Comparison of ENCODE assay signal across 24 mouse cellular contexts in genomic region chr13:20098594-20098965, GRCm38 (mm10). TPM values are rescaled to one million over a fixed set of nuclear protein-coding genes. Genes with fewer than 3 reads are reported as not detected.
DNase-seq lines count a peak whose midpoint lies in the region; ATAC-seq and TF ChIP-seq lines count a peak whose summit lies in the region.
"Had no signal": no experiment of that assay in that cellular context is flagged by ENCODE, and none has a peak within 500 bp of the region (broad histone marks: within the 10 kb centered on the region; RNA-seq: fewer than 3 reads in every experiment).

No protein-coding gene starts in this region.

- no peaks in the 10 kb centered on the region for H3K36me3 ChIP-seq in forebrain, embryonic 16.5 days (ENCODE audit: control insufficient read depth, insufficient read depth)
- H3K36me3 ChIP-seq in forebrain, embryonic 11.5 days (ENCODE audit: control insufficient read depth, insufficient read depth, low read length) = no peaks in the 10 kb centered on the region
- no peaks in the 10 kb centered on the region for H3K36me3 ChIP-seq in lung, embryonic 14.5 days (ENCODE audit: insufficient read depth)
- H3K36me3 ChIP-seq in splenic B cell, adult 2 months (ENCODE audit: control insufficient read depth, insufficient read depth, low read length, poor library complexity, severe bottlenecking) = no peaks in the 10 kb centered on the region
- H3K36me3 ChIP-seq: embryonic facial prominence, embryonic 13.5 days; G1E; heart, embryonic 12.5 days; hindbrain, embryonic 13.5 days; limb, embryonic 13.5 days; neural tube, embryonic 15.5 days had no signal

- peaks cover 6% of the 10 kb centered on the region; the same call in 1 of the 2 replicates for H3K4me1 ChIP-seq in forebrain, embryonic 16.5 days (replicated peaks; ENCODE audit: control insufficient read depth, insufficient read depth, low read length)
- H3K4me1 ChIP-seq in forebrain, embryonic 11.5 days (replicated peaks; ENCODE audit: control insufficient read depth, insufficient read depth, low read length) = no peaks in the 10 kb centered on the region
- peaks cover 34% of the 10 kb centered on the region for H3K4me1 ChIP-seq in lung, embryonic 14.5 days (ENCODE audit: insufficient read depth)
- H3K4me1 ChIP-seq: neural tube, embryonic 15.5 days had no signal

- peaks cover 15% of the 10 kb centered on the region for H3K27me3 ChIP-seq in forebrain, embryonic 16.5 days (replicated peaks; ENCODE audit: control insufficient read depth, insufficient read depth, low read length)
- H3K27me3 ChIP-seq in forebrain, embryonic 11.5 days (ENCODE audit: control insufficient read depth, insufficient read depth, low read length) = no peaks in the 10 kb centered on the region
- H3K27me3 ChIP-seq in lung, embryonic 14.5 days (ENCODE audit: insufficient read depth, low read length) = no peaks in the 10 kb centered on the region
- no peaks in the 10 kb centered on the region for H3K27me3 ChIP-seq in splenic B cell, adult 2 months (ENCODE audit: control insufficient read depth, insufficient read depth, low read length, poor library complexity, severe bottlenecking)
- H3K27me3 ChIP-seq: embryonic facial prominence, embryonic 13.5 days; heart, embryonic 12.5 days; hindbrain, embryonic 13.5 days; neural tube, embryonic 15.5 days; Patski had no signal

- TF ChIP-seq POLR2A in brain, embryonic 14.5 days (IDR thresholded peaks at IDR 0.05; ENCODE audit: borderline replicate concordance, extremely low read depth, insufficient read depth, insufficient read length, poor library complexity, severe bottlenecking) = no peak

- H3K9me3 ChIP-seq in forebrain, embryonic 16.5 days (ENCODE audit: control insufficient read depth, low read length) = no peaks in the 10 kb centered on the region
- no peaks in the 10 kb centered on the region for H3K9me3 ChIP-seq in forebrain, embryonic 11.5 days (ENCODE audit: control insufficient read depth, low read length)
- no peaks in the 10 kb centered on the region for H3K9me3 ChIP-seq in lung, embryonic 14.5 days (ENCODE audit: low read depth, low read length)
- H3K9me3 ChIP-seq: embryonic facial prominence, embryonic 13.5 days; G1E; heart, embryonic 12.5 days; hindbrain, embryonic 13.5 days; limb, embryonic 13.5 days; neural tube, embryonic 15.5 days had no signal

- peak; percentile 58 for ATAC-seq in forebrain, embryonic 16.5 days
- no peak for ATAC-seq in forebrain, embryonic 11.5 days (replicated peaks; ENCODE audit: low FRiP score)
- ATAC-seq in lung, embryonic 14.5 days (ENCODE audit: insufficient read depth) = no peak
- ATAC-seq: Patski had no signal

- no peak for DNase-seq in forebrain, embryonic 11.5 days (ENCODE audit: low spot score)
- DNase-seq in lung, embryonic 14.5 days = no peak
- DNase-seq in lung, postnatal 36 days = no peak
- DNase-seq in brain, embryonic 14.5 days (ENCODE audit: low read depth) = peak; percentile 64
- peak; percentile 13 for DNase-seq in splenic B cell, adult 2 months (ENCODE audit: low read depth, low spot score)
- DNase-seq in kidney, adult 11 months = no peak
- DNase-seq: adrenal gland, adult 2 months; cerebellum, adult 2 months; cerebellum, postnatal 25 days; heart, postnatal 36 days; kidney, adult 18-20 months; kidney, postnatal 4 days; layer of hippocampus, adult 9-11 months had no signal

- WGBS in forebrain, embryonic 16.5 days = 45% methylated on average over 3 of the region's 3 CpGs
- 80% methylated on average over 3 of the region's 3 CpGs for WGBS in forebrain, embryonic 11.5 days
- 57% methylated on average over 3 of the region's 3 CpGs for WGBS in lung, embryonic 14.5 days

- no peak overlapping the region for H3K9ac ChIP-seq in forebrain, embryonic 16.5 days (replicated peaks; ENCODE audit: low read depth, low read length)
- H3K9ac ChIP-seq in forebrain, embryonic 11.5 days (ENCODE audit: low read length) = no peak overlapping the region
- H3K9ac ChIP-seq in lung, embryonic 14.5 days = no peak overlapping the region
- H3K9ac ChIP-seq: embryonic facial prominence, embryonic 13.5 days; heart, embryonic 12.5 days; hindbrain, embryonic 13.5 days; limb, embryonic 13.5 days; liver, embryonic 14.5 days; neural tube, embryonic 15.5 days had no signal

- TF ChIP-seq CTCF in lung, embryonic 14.5 days (IDR thresholded peaks at IDR 0.05; ENCODE audit: low read depth) = no peak
- TF ChIP-seq CTCF in brain, embryonic 14.5 days (IDR thresholded peaks at IDR 0.05; ENCODE audit: borderline replicate concordance, extremely low read depth, insufficient read depth, insufficient read length) = no peak

- H3K27ac ChIP-seq in forebrain, embryonic 16.5 days (ENCODE audit: low read length) = no peak overlapping the region
- H3K27ac ChIP-seq in forebrain, embryonic 11.5 days (ENCODE audit: low read depth, low read length) = no peak overlapping the region
- peak overlapping the region; percentile 70 for H3K27ac ChIP-seq in lung, embryonic 14.5 days (ENCODE audit: low read depth)
- H3K27ac ChIP-seq: embryonic facial prominence, embryonic 13.5 days; hindbrain, embryonic 13.5 days; limb, embryonic 13.5 days; liver, embryonic 14.5 days; neural tube, embryonic 15.5 days had no signal

- no peak overlapping the region for H3K4me2 ChIP-seq in forebrain, embryonic 16.5 days (ENCODE audit: low read length)
- H3K4me2 ChIP-seq in forebrain, embryonic 11.5 days (ENCODE audit: low read depth, low read length, severe bottlenecking) = no peak overlapping the region
- H3K4me2 ChIP-seq in lung, embryonic 14.5 days = no peak overlapping the region
- H3K4me2 ChIP-seq: embryonic facial prominence, embryonic 13.5 days; heart, embryonic 12.5 days; hindbrain, embryonic 13.5 days; limb, embryonic 13.5 days; midbrain, embryonic 11.5 days; neural tube, embryonic 15.5 days had no signal

- H3K4me3 ChIP-seq in forebrain, embryonic 16.5 days (replicated peaks; ENCODE audit: low read length) = no peak overlapping the region
- no peak overlapping the region for H3K4me3 ChIP-seq in forebrain, embryonic 11.5 days (ENCODE audit: low read depth, low read length)
- H3K4me3 ChIP-seq in lung, embryonic 14.5 days (ENCODE audit: low read depth, low read length) = no peak overlapping the region
- H3K4me3 ChIP-seq: embryonic facial prominence, embryonic 13.5 days; erythroblast, embryonic 14.5 days; heart, embryonic 12.5 days; hindbrain, embryonic 13.5 days; limb, embryonic 13.5 days; neural tube, embryonic 15.5 days had no signal

RNA-seq across cellular contexts. Expression of gene Elmo1, which starts 8.2 kb away (rescaled TPM):
- polyA plus RNA-seq in forebrain, embryonic 16.5 days (2015; fragmentation: Nextera tagmentation; extraction: Ambion mirVana) = 37.6 and 42.4 TPM in 2 replicates
- 12.3 and 12.8 TPM in 2 replicates for polyA plus RNA-seq in forebrain, embryonic 11.5 days (2014; fragmentation: Nextera tagmentation; extraction: Ambion mirVana)
- polyA plus RNA-seq in lung, embryonic 14.5 days (2014; fragmentation: Nextera tagmentation; extraction: Ambion mirVana) = 37.8 and 38.5 TPM in 2 replicates
- 38.6 and 46.9 TPM in 2 replicates for polyA plus RNA-seq in brain, embryonic 14.5 days (2012; rRNA removed)
- polyA plus RNA-seq: G1E had no signal

Comparison
In these comparisons a context has a peak if more than half of its experiments do, and no peak if none do; other contexts are left out.
1. DNase-seq: peak in brain, embryonic 14.5 days (single experiment) and splenic B cell, adult 2 months (single experiment); none in forebrain, embryonic 11.5 days (single experiment), lung, embryonic 14.5 days (single experiment), lung, postnatal 36 days (single experiment) and kidney, adult 11 months (single experiment).